Mouse (Mus musculus) layer of hippocampus, adult 2 months (tissue): ENCODE measurements around the gene Mtmr12. TPM values are rescaled to one million over a fixed set of nuclear protein-coding genes. Genes with fewer than 3 reads are reported as not detected.

Source experiments
- DNase-seq, 2 experiments: peaks; one replicate each; pipeline ENCODE4 v3.0.0; 2022; ENCODE audit warnings: low spot score in 2 of 2
- H3K27ac ChIP-seq: fragments of 200-600 bp; 2 replicates; pipeline ENCODE4 v1.8.1; 2022
- H3K4me3 ChIP-seq: fragments of 200-600 bp; 2 replicates; pipeline ENCODE4 v1.8.1; 2022; ENCODE audit warnings: mild to moderate bottlenecking
- CTCF ChIP-seq: fragments of 200-600 bp; conservative IDR thresholded peaks from 2 replicates; pipeline ENCODE4 v1.8.1; 2022; ENCODE audit warnings: antibody characterized with exemption, mild to moderate bottlenecking, moderate library complexity
- total RNA-seq, 2 experiments: library from RNA; stranded (reverse); gene quantifications; 2 replicates each; pipeline ENCODE4 v1.2.3; 2021

Mtmr12 gene
- total RNA-seq, 2 experiments from 2014 or later = 58.1 to 58.9 TPM

- Histone ChIP-seq H3K4me3 (no peak overlapping the region), H3K27ac (peak overlapping the region; percentile 73)
- no peak for TF ChIP-seq CTCF
- no peak for DNase-seq
Measured at GRCm38 (mm10) chr15:12232429-12232828, 27.6 kb downstream of the Mtmr12 start.

- no peak for DNase-seq
- TF ChIP-seq CTCF = no peak
Measured at GRCm38 (mm10) chr15:12233021-12233420, 28.2 kb downstream of the Mtmr12 start.

GRCm38 (mm10) chr15:12235559-12235958 is 30.7 kb downstream of the Mtmr12 start:
- no peak for TF ChIP-seq CTCF
- H3K4me3 ChIP-seq = no peak overlapping the region
- no peak overlapping the region for H3K27ac ChIP-seq
- DNase-seq = no peak

More at GRCm38 (mm10) chr15:12233021-12233420, 28.2 kb downstream of the Mtmr12 start:
- no peak overlapping the region for H3K4me3 ChIP-seq
- H3K27ac ChIP-seq = peak overlapping the region; percentile 73

GRCm38 (mm10) chr15:12235983-12236382 is 31.2 kb downstream of the Mtmr12 start:
- TF ChIP-seq CTCF = no peak
- DNase-seq = no peak
- no peak overlapping the region for H3K27ac ChIP-seq
- no peak overlapping the region for H3K4me3 ChIP-seq

GRCm38 (mm10) chr15:12236961-12237360 is 32.1 kb downstream of the Mtmr12 start:
- Histone ChIP-seq H3K27ac (no peak overlapping the region; the same call in 1 of the 2 replicates), H3K4me3 (no peak overlapping the region)
- no peak for TF ChIP-seq CTCF
- no peak for DNase-seq

GRCm38 (mm10) chr15:12237539-12237938 is 32.7 kb downstream of the Mtmr12 start:
- TF ChIP-seq CTCF = no peak
- Histone ChIP-seq H3K27ac (0 out of 2 replicates have a peak overlapping the region, but pooled peaks have one; percentile 18), H3K4me3 (no peak overlapping the region)
- no peak for DNase-seq

- 0 out of 2 replicates have a peak overlapping the region, but pooled peaks have one; percentile 16 for H3K27ac ChIP-seq
- no peak for TF ChIP-seq CTCF
- DNase-seq = no peak
- no peak overlapping the region for H3K4me3 ChIP-seq
Measured at GRCm38 (mm10) chr15:12238337-12238736, 33.5 kb downstream of the Mtmr12 start.

GRCm38 (mm10) chr15:12240705-12241328 is 36.0 kb downstream of the Mtmr12 start:
- no peak overlapping the region for H3K4me3 ChIP-seq
- TF ChIP-seq CTCF = no peak
- no peak for DNase-seq
- H3K27ac ChIP-seq = no peak overlapping the region

- no peak for TF ChIP-seq CTCF
- H3K27ac ChIP-seq = peak overlapping the region; percentile 62; the same call in 1 of the 2 replicates
- H3K4me3 ChIP-seq = no peak overlapping the region
- DNase-seq = no peak
Measured at GRCm38 (mm10) chr15:12243792-12244191, 39.0 kb downstream of the Mtmr12 start.

GRCm38 (mm10) chr15:12245580-12246359 is 40.9 kb downstream of the Mtmr12 start:
- TF ChIP-seq CTCF = no peak
- peak overlapping the region; percentile 79 for H3K27ac ChIP-seq
- DNase-seq = no peak
- no peak overlapping the region for H3K4me3 ChIP-seq

- no peak for TF ChIP-seq CTCF
- DNase-seq = no peak
- peak overlapping the region; percentile 79 for H3K27ac ChIP-seq
- no peak overlapping the region for H3K4me3 ChIP-seq
Measured at GRCm38 (mm10) chr15:12246360-12247158, 41.7 kb downstream of the Mtmr12 start.

- TF ChIP-seq CTCF = no peak
- no peak for DNase-seq
- Histone ChIP-seq H3K4me3 (no peak overlapping the region), H3K27ac (peak overlapping the region; percentile 79; the same call in 1 of the 2 replicates)
Measured at GRCm38 (mm10) chr15:12247159-12247603, 42.4 kb downstream of the Mtmr12 start.

GRCm38 (mm10) chr15:12248279-12248678 is 43.5 kb downstream of the Mtmr12 start:
- no peak for DNase-seq
- TF ChIP-seq CTCF = peak; percentile 83
- Histone ChIP-seq H3K4me3 (no peak overlapping the region), H3K27ac (no peak overlapping the region)
